Mouse (Mus musculus) urinary bladder, adult 18-20 months (tissue): ENCODE data around the gene Naa40.
A peak's percentile ranks its signal among the peaks of the same experiment; 100 is the strongest.

Source experiments
- DNase-seq, 2 experiments: peaks; one replicate each; pipeline ENCODE4 v3.0.0; 2022; ENCODE audit warnings: low spot score in 2 of 2, mixed read lengths in 2 of 2

Gene Naa40

GRCm38 (mm10) chr19:7240782-7241690 lies at the start of gene Naa40:
Gene Naa40, minus strand, starts transcription at chr19:7241183.
- peak; percentile 71 to 86 for DNase-seq

GRCm38 (mm10) chr19:7289767-7290166 lies 48.8 kb upstream of the Naa40 start:
- DNase-seq: peak in 1 of 2 experiments; percentile 45

- no peak for DNase-seq
Observed at GRCm38 (mm10) chr19:7288288-7288687, 47.3 kb upstream of the Naa40 start.

GRCm38 (mm10) chr19:7286563-7287315 lies 45.8 kb upstream of the Naa40 start:
- DNase-seq: no peak

- DNase-seq: no peak
Observed at GRCm38 (mm10) chr19:7280557-7281330, 39.8 kb upstream of the Naa40 start.

- DNase-seq: no peak
Observed at GRCm38 (mm10) chr19:7279114-7279513, 38.1 kb upstream of the Naa40 start.

- DNase-seq: no peak
Observed at GRCm38 (mm10) chr19:7278200-7278906, 37.4 kb upstream of the Naa40 start.

GRCm38 (mm10) chr19:7276796-7277195 lies 35.8 kb upstream of the Naa40 start:
- no peak for DNase-seq

- no peak for DNase-seq
Observed at GRCm38 (mm10) chr19:7276053-7276659, 35.2 kb upstream of the Naa40 start.

GRCm38 (mm10) chr19:7275131-7275789 lies 34.3 kb upstream of the Naa40 start:
- no peak for DNase-seq

- no peak for DNase-seq
Observed at GRCm38 (mm10) chr19:7274326-7274990, 33.5 kb upstream of the Naa40 start.

- no peak for DNase-seq
Observed at GRCm38 (mm10) chr19:7273486-7273885, 32.5 kb upstream of the Naa40 start.

GRCm38 (mm10) chr19:7269290-7270044 lies 28.5 kb upstream of the Naa40 start:
- DNase-seq: no peak

- DNase-seq: peak; percentile 45 to 69
Observed at GRCm38 (mm10) chr19:7268722-7269090, 27.7 kb upstream of the Naa40 start.

- peak; percentile 63 for DNase-seq
Observed at GRCm38 (mm10) chr19:7267781-7268721, 27.1 kb upstream of the Naa40 start.

- peak; percentile 60 to 74 for DNase-seq
Observed at GRCm38 (mm10) chr19:7267091-7267741, 26.2 kb upstream of the Naa40 start, which contains the start of gene Rcor2. Gene Rcor2, plus strand, starts transcription at chr19:7267325.

GRCm38 (mm10) chr19:7266421-7266831 lies 25.4 kb upstream of the Naa40 start:
- no peak for DNase-seq
